Mouse (Mus musculus) ovary, postnatal 14 days (tissue): ENCODE results near the gene Gm21650.
"Not testable (repeated sequence)": the region's sequence is repeated elsewhere in the genome, so short reads cannot be mapped to it uniquely, and the experiment has no call there.

ENCODE experiments used
- DNase-seq: peaks from one replicate; pipeline ENCODE4 v3.0.0; 2022; ENCODE audit warnings: low spot score

The Gm21650 gene

GRCm38 (mm10) chrY:77692508-77692907 is at the start of gene Gm21650:
TSS of gene Gm21650 (plus strand) at chrY:77692808.
- not testable (repeated sequence) for DNase-seq
